Comparison of ENCODE assay signal across 23 mouse cellular contexts in genomic region chr11:6828196-6828595, GRCm38 (mm10). TPM values are rescaled to one million over a fixed set of nuclear protein-coding genes. Genes with fewer than 3 reads are reported as not detected.
DNase-seq lines count a peak whose midpoint lies in the region; ATAC-seq lines count a peak whose summit lies in the region.
"Had no signal": no experiment of that assay in that cellular context is flagged by ENCODE, and none has a peak within 500 bp of the region (broad histone marks: within the 10 kb centered on the region; RNA-seq: fewer than 3 reads in every experiment).

No protein-coding gene starts in this region.

- H3K4me2 ChIP-seq in kidney, embryonic 16.5 days (replicated peaks; ENCODE audit: low read depth, low read length), result no peak overlapping the region
- H3K4me2 ChIP-seq: embryonic facial prominence, embryonic 13.5 days; forebrain, embryonic 12.5 days; heart, embryonic 13.5 days; hindbrain, embryonic 12.5 days had no signal

- H3K36me3 ChIP-seq in kidney, embryonic 16.5 days (ENCODE audit: insufficient read depth, low read length), result no peaks in the 10 kb centered on the region
- H3K36me3 ChIP-seq: embryonic facial prominence, embryonic 13.5 days; forebrain, embryonic 12.5 days; heart, embryonic 13.5 days; hindbrain, embryonic 12.5 days had no signal

- H3K27ac ChIP-seq in kidney, embryonic 16.5 days (ENCODE audit: low read length), result no peak overlapping the region
- H3K27ac ChIP-seq: embryonic facial prominence, embryonic 13.5 days; forebrain, embryonic 12.5 days; heart, embryonic 13.5 days; hindbrain, embryonic 12.5 days; hindbrain, postnatal 0 days had no signal

- no peak overlapping the region for H3K9ac ChIP-seq in kidney, embryonic 16.5 days (replicated peaks; ENCODE audit: low read length)
- H3K9ac ChIP-seq: embryonic facial prominence, embryonic 13.5 days; forebrain, embryonic 12.5 days; heart, embryonic 13.5 days; hindbrain, embryonic 12.5 days had no signal

- no peaks in the 10 kb centered on the region for H3K4me1 ChIP-seq in kidney, embryonic 16.5 days (ENCODE audit: insufficient read depth, low read length)
- H3K4me1 ChIP-seq: embryonic facial prominence, embryonic 13.5 days; forebrain, embryonic 12.5 days; heart, embryonic 13.5 days; hindbrain, embryonic 12.5 days had no signal

- 0 out of 2 replicates have a peak, but pooled peaks have one; percentile 39 for ATAC-seq in kidney, embryonic 16.5 days (ENCODE audit: low FRiP score, low TSS enrichment)
- ATAC-seq: forebrain, embryonic 16.5 days; hindbrain, postnatal 0 days had no signal

- no peaks in the 10 kb centered on the region for H3K27me3 ChIP-seq in kidney, embryonic 16.5 days (ENCODE audit: insufficient read depth, low read length)
- H3K27me3 ChIP-seq: embryonic facial prominence, embryonic 13.5 days; forebrain, embryonic 12.5 days; heart, embryonic 13.5 days; hindbrain, embryonic 12.5 days had no signal

- H3K4me3 ChIP-seq in kidney, embryonic 16.5 days (ENCODE audit: low read length), result no peak overlapping the region
- H3K4me3 ChIP-seq: embryonic facial prominence, embryonic 13.5 days; forebrain, embryonic 12.5 days; heart, embryonic 13.5 days; hindbrain, embryonic 12.5 days had no signal

- DNase-seq in kidney, adult 11 months, result no peak
- peak; percentile 30 for DNase-seq in NIH3T3 (ENCODE audit: low read depth)
- DNase-seq in embryo, embryonic 10 days (ENCODE audit: low spot score), result peak; percentile 52
- peak; percentile 16 for DNase-seq in retina, embryonic 14.5 days (ENCODE audit: low spot score)
- no peak for DNase-seq in c-Kit-positive CD71-positive TER-119-positive erythroid progenitor cells, embryonic 14.5 days (ENCODE audit: low spot score)
- no peak for DNase-seq in left cerebral cortex, adult 11 months (ENCODE audit: low spot score)
- DNase-seq: adrenal gland, adult 8-10 months; adrenal gland, postnatal 36 days; cerebellum, adult 11 months; cerebellum, adult 8-10 months; cerebellum, postnatal 14 days; gastrocnemius, postnatal 14 days; heart, postnatal 36 days had no signal

- 45% methylated on average over 5 of the region's 5 CpGs for WGBS in kidney, embryonic 16.5 days

- H3K9me3 ChIP-seq in kidney, embryonic 16.5 days (ENCODE audit: low read length), result no peaks in the 10 kb centered on the region
- H3K9me3 ChIP-seq: embryonic facial prominence, embryonic 13.5 days; forebrain, embryonic 12.5 days; heart, embryonic 13.5 days; hindbrain, embryonic 12.5 days had no signal

RNA-seq across cellular contexts. Expression of gene Gm11983, which starts 9.3 kb away (rescaled TPM):
- not detected in 2 replicates for polyA plus RNA-seq in kidney, embryonic 16.5 days (2015; fragmentation: Nextera tagmentation; extraction: Ambion mirVana)
- polyA plus RNA-seq: embryonic facial prominence, embryonic 13.5 days; forebrain, embryonic 12.5 days; forebrain, embryonic 16.5 days; gonadal fat pad, adult 2 months; heart, embryonic 13.5 days; heart, postnatal 0 days; hindbrain, embryonic 12.5 days; hindbrain, postnatal 0 days; intestine, embryonic 14.5 days had no signal

Comparison
In these comparisons a context has a peak if more than half of its experiments do, and no peak if none do; other contexts are left out.
1. DNase-seq: peak in NIH3T3 (single experiment), embryo, embryonic 10 days (single experiment) and retina, embryonic 14.5 days (single experiment); none in kidney, adult 11 months (single experiment), c-Kit-positive CD71-positive TER-119-positive erythroid progenitor cells, embryonic 14.5 days (single experiment) and left cerebral cortex, adult 11 months (single experiment).